Mouse (Mus musculus): ENCODE data around the gene Tbc1d8.

DNA sequence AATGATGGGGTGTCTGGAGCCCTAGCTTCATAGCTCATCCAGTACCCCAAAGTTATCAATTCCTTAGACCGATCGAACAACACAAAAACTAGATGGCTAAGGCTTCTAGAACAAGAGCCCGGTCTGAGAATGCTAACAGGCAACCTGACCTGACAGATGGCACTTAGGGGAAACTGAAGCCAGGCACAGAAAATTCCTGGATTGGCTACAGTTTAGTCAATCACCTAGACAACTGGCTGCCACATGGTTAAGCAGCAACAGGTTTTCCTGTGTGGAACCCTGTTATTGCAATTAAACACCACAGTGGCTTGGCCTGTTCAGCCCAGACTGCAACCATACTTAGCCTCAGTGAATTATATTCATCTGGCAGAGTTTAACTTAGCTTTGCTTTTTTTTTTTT lies 13.8 kb downstream of the Tbc1d8 start:
- TF ChIP-seq CTCF (IDR thresholded peaks at IDR 0.05; ENCODE audit: borderline replicate concordance, control insufficient read depth, extremely low read depth, insufficient read depth, low read length, poor library complexity), result no peak
- no peak for TF ChIP-seq POLR2A (IDR thresholded peaks at IDR 0.05; ENCODE audit: control insufficient read depth, extremely low read depth, insufficient read depth, low read length, poor library complexity)

All from thymus, adult 2 months (tissue).